Mouse (Mus musculus) kidney, adult 18-20 months (tissue): ENCODE data around the gene Cd300lg.
A peak's percentile ranks its signal among the peaks of the same experiment; 100 is the strongest.

ENCODE experiments used
- DNase-seq: peaks from one replicate; pipeline ENCODE4 v3.0.0; 2021

Cd300lg gene

DNA sequence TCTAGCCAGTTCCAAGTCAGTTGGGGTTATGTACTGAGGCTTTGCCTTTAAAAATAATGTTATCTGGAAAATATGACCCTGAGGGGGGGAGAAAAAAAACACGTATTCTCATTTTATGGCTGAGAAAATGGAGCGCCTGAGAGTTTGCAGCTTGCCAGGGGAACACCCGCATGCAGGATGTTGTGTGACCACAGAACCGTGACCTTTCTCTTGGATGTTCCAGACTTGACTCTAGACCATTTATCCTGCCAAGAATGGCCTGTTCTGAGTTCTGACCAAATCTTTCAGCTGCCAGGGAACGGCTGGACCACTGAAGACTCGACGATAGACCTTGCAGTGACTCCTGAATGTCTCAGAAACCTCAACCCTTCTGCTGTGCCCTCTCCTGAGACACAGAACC is 11.9 kb downstream of the Cd300lg start:
- peak; percentile 55 for DNase-seq

DNA sequence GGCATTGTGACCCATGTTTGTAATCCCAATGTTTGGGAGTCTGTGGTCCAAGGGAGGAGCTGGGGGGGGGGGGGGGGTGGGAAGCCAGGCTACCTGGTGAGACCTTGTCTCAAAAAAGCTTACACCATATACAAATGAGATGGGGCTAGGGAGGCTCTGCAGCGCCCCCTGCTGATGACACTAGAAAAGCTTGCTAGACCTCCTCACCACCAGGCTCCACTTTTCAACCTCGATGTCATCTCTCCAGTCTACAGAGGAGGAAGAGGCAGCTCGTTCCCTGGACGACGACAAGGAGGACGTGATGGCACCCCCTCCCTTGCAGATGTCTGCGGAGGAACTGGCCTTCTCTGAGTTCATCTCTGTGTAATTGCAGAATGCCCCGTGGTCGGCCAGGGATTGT is 12.5 kb downstream of the Cd300lg start:
- peak; percentile 61 for DNase-seq

DNA sequence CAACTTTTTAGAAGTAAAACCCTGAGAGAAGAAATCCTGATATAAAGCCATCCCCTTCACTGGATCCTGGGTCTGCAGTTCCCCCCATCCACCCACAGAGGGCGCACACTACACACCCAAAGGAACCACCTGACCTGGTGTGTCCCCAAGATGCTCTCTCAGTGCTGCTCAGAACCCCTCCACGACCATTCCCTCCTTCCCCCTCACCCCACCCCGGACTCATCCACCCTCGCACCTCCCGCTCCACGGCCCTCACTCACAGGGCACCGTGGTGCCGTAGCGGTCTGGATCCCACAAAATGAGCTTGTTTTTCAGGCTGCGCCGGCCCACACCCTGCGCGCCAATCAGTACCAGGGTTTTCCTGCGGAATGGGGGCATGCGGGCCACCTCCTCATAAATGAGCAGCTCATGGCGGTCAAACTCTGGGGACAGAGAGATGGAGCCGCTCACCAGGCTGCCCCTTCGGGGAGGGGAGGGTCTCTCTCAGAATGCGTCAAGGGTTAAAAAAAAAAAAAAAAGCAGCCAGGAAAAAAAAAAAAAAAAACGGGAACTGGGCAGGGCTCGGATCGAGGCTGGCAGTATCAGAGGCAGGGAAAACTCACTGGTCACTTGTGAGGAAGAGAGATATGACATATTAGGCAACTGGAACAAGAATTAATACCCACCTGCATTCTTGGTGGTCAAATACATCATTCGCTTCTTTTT is 20.1 kb downstream of the Cd300lg start:
- DNase-seq: peak; percentile 80

DNA sequence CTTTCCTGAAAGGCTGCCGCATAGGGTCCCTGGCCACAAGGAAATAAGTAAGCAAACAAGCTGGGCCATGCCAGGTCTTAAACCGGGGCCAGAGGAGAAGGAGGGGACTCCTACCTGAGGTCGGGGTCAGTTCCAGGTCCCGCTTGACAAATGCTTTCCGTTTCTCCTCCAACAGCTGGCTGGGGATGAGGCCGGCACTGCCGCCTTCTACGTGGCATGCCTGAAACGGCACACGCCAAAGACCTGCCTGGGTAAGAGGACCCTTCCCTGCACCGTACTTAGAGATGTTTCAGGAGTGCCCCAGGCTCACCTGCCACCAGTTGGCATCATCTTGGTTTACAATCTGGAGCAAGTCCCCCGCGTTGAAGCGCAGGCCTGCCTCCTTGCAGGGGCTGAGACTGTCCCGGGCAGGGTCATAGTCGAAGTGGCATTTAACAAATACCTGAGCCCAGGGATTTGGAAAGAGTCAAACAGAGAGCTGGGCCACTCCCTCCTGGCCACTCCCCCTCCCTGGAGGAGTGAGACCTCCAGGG is 20.7 kb downstream of the Cd300lg start:
- peak; percentile 14 for DNase-seq

DNA sequence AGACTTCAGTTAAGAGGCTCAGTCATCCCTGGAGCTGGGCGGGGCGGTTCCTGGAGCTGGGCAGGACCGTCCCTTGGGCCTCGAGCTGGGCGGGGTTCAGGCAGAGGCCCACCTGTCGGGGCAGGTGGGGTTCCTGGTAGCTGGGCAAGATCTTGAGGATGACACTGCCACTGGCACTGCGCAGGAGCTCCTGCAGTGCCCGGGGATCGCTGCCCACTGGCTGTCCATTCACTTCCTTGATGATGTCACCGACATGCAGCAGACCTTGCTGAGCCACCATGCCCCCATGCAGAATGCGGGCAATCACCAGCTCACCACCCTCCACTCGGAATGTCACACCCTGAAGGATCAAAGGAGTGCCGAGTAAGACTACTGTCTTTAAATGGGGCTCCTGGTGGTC is 21.8 kb downstream of the Cd300lg start:
- no peak for DNase-seq

DNA sequence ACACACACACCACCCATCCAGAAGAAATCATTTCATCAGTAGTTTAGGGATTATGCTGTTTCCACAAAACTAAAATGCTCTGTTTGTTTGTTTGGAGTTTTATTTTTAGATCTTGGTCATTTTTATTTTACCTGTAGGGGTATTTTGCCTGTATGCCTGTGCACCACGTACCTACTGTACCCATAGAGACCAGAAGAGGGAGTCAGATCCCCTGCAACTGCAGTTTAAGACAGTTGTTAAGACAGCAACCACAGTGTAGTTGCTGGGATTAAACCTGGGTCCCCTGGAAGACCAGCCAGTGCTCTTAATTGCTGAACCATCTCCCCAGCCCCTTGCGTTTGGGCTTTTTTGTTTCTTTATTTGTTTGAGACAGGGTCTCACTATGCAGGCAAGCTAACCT is 27.7 kb downstream of the Cd300lg start:
- DNase-seq: no peak

DNA sequence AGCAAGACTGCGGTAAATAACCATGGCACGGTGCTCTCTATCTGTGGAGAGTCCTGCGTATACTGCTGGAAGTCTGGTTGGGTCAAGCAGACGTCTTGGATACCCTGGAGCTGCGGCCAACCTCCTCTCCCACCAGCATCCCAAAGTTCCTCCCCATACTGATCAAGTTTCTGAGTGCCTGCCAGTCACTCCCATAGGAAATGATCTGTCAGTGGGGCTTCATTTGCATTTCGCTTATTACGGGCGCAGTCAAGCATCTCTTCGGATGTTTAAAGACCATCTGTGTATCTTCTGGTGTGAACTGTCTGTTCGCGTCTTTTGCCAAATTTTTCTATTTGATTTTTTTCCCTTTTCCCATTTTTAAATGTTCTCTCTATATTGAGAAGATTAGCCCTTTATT is 28.3 kb downstream of the Cd300lg start:
- DNase-seq: no peak

DNA sequence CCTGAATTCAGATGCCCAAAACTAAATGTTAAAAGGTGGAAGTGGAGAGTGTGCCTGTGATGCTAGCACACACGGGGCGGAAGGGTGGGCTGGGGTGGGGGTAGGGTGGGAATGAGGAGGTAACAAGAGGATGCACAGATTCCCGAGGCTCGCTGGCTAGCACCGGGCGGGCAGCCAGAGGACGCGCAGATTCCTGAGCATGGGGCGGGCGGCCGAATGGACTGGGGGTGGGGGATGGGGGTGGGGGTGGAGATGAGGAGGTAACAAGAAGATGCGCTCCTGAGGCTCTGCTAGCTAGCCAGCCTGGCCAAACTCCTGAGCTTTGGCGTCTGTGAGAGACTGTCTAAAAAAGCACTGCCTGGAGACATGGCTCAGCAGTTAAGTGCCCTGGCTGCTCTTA is 29.1 kb downstream of the Cd300lg start:
- DNase-seq: no peak

DNA sequence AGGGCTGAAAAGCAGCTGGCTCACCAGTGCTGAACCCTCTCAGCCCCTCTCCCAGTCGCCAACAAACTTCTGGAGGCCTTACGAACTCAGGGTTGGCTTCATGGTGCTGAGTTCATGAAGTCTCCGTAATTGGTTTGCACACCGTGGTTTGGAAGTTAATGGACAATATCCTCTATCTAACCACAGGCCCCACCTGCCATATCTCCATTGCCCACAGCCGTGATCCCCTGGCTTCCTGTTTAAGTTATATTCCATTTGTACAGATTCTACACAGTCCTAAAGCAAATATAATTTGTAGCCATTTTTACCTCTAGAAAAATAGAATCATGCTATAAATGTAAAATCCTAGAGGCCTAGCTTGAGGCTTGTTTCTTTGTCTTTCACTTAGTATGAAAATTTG is 31.4 kb downstream of the Cd300lg start:
- DNase-seq: no peak

DNA sequence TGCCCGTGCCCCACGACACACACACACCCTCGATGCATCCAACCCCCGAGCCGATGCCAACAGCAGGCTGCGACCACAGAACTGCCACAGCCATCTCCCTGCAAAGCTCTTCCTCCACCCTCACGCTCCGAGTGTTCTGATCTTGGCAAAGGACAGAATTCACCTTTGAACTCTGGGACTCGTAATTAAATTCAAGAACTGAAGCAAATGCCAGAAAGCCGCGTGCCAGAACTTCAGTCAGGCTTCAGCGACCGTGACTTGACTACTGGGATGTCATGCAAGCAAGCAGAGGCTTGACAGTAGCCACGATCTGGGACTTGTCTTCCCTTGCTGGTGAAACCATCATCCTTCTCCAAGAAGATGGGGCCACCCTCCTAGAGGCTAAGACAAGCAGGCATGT is 32.4 kb downstream of the Cd300lg start:
- DNase-seq: peak; percentile 49

DNA sequence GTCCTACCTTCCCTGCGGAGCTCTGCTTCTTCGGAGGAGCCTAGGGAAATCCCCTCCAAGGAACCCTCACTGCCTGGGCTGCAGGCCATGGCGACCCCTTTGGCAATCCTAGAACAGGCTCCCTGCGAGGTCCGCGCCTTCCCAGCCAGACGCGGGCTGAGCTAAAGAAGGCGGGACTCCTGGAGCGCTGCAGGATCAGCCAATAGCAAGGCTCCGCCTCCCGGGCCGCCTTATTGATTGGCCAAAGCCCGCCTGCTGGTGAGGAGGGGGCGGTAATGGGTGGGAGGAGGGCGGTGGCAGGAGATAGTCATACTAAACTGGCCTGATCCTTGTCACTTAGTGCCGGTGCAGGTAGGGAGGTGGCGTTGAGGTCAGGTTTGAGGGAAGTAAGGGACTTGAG is 41.0 kb downstream of the Cd300lg start:
- DNase-seq: peak; percentile 45

DNA sequence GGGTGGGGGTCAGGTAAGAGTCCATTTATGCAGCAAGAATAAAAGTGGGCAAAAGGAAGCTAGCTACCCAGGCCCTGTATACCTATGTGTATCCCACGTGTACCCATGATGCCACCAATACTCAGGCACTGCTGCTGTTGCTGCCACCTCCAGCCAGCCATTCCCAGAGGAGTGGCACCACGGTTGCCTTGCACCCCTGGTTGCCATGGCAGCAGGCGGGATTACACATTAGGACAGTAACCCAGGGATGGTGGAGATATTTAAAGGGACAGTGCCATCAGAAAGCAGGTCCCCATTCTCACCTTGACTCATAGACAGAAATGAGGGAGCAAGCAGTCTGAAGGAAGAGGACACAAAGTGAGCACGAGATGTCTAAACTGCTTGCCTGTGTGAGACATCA is 41.9 kb downstream of the Cd300lg start:
- DNase-seq: no peak

DNA sequence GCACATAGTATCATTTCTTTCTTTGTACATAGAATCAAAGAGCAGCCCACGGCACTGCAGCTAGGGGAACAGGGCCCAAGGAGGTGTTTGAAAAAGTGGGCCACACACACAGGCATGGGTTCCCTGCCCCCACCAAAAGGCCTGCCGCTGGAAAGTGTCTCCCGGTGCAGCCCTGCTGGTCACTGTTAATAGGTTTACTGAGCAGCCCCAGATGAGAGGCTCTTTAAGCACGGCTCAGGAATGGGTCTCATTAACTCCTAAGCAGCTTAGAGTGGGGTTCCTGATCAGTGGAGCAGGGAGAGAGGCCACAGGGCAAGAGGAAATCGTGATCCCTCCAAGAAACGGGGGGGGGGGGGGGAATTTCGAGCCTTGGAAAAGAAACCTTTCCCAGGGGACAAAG is 42.9 kb downstream of the Cd300lg start:
- no peak for DNase-seq

DNA sequence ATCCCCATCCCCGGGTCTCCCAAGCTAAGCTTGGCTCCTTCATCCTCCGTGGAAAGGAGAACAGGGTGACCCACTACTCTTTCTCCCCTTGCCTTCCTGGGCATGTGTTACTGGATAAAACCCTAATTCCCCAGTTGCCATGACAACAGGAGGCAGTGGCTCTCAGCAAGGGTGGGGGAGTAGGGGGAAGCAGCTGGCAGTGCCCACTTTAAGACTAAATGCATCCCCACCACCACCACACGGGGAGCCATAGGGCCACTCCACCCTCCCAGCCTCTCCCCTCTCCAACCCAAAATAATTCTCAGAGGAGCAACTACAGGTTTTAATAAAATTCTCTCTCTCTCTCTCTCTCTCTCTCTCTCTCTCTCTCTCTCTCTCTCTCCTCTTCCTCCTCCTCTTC is 45.0 kb downstream of the Cd300lg start:
- DNase-seq: no peak

DNA sequence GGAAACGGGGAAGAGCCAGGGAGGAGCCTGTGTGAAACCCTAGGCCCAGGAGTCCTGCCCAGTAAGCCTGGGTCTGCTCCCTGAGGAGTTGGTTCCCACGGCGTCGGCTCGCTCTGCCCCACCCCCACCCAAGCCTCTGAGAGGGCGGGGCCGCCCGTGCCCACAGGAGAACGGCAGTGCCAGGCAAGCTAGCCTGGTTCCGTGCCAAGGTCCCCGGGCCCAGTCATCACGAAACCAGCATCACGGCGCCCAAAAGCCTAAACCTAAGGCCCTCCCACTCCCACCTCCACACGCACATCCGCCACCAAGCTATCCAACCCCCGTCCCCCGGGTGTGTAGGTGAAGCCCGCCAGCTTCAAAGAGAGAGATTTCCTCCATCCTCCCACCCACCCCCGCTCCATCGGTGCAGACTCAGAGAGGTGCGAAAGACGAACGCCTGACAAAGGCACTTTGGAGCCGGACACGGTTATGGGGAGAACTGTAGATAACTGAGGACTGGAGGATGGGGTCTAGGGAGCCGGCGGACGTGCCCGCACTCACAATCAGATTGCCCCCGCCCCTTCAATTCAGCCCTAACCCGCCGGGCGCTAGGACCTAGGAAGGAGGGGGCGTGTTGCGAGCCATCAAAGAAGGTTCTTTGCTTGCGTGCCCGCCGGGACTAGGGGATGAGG is 45.9 kb downstream of the Cd300lg start:
- DNase-seq: peak; percentile 69

DNA sequence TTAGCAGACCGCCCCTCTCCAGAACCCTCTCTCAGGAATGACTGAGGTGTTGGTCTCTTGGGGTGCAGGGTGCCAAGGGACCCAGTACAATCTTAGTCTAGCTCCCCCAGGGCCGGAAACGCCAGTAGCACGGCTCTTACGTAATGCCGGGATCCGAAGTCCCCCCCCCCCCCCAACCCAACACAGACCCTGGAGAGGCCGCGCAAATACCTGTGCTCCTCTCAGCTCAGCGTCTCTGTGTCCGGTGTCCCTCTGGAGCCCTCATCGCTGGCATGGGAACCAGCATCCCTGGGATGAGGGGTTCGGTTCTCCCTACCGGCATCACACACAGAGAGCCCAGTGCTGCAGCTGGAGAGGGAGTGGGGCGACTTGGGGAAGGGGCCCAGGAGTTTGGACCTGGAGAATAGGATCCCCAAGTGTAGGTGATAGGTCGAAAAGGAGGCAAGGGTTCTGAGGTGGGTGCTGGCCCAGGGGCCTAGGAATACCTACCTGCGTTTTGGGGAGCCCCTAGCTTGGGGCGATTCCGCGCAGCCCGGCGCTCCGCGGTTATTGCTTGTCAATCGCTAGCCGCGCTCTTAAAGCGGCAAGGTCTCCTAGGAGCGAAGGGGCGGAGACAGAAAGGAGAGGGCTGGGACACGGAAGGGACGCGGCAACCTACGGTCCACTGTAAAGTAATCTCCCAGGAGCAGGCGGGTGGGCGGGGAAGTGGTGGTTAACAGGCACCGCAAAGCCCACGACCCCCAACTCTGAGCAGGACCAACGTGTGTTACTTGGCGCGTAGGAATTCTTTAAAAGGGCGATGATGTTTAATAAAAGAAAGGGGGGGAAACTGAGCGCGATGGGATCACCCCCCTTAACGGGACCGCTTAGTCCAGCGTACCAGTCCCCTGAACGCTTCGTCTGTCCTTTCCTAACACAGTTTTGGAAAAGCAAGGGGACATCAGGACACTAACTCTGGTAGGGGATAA is 46.9 kb downstream of the Cd300lg start, which contains the start of gene Mpp2:
Gene Mpp2 (minus strand): TSS at position 585 of the 968 bp plus-strand sequence.
- DNase-seq: peak; percentile 69

DNA sequence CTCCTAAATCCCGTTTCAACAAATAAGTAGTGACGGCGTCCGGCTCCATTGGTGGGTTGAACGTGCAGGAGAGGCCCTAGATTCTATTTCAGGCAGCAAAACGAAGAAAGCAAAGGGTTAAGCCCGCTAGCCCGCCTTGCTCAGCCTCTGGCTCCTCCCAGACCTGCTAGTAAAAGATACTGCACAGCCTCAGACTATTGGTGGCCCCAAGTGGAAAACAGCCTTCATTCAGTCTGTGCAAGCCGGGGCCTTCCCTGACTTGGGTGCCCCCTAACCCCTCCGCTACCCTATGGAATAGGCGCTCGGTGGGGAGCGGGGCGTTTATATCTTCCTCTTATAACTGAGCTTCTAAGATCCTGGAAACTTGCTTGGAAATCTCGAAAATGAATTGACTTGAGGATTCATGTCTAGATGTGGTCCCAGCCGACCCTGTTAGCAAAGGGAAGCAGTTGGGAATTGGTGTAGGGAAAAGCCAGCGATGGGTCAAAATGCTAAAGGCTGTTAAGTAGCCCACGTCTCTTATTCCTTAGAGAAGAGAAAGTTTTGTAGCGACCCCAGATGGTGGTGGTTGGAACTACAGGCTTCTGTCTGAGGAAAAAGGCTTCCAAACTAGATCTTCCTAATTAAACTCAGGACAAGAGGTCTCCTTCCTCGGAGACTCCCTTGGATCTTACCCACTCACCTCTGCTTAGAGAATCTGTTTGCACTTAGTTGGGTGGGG is 47.9 kb downstream of the Cd300lg start:
- DNase-seq: peak; percentile 60

DNA sequence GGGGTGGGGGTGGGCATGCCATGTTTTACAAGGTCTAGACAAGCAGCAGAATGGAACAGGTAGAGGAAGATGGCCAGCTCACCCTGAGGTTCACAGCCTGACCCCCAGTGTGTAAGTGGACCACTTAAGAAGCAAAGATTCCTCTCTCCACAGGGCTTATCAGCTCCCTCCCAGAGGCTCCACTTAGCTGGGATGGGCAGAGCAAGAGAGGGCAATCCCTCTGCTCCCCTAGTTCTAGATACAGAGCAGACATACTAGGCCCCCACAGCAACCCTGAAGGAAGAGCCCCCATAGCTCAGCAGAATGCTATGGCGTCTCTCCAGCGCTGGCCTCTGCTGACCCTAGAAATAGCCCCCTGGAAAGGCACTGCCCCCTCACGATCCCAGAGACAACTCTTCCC is 54.4 kb downstream of the Cd300lg start:
- DNase-seq: no peak

DNA sequence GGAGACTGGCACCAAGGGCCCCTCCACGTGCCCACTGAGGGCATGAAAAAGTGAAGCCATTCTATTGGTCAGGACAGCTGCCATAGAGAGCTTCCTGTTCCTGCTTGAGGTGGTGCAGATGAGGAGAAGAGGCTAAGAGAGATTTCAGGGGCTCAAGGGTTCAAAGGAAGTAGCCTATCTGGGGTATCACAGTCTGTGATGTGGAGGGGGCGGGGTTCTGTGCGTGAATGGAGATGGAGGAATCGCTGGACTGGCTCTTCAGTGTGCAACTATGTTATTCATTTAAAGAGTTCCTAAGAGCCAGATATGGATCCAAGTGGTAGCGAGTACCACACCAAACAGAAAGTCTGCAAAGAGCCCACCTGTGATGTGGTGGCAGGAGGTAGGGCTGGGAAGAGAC is 55.1 kb downstream of the Cd300lg start:
- DNase-seq: no peak

DNA sequence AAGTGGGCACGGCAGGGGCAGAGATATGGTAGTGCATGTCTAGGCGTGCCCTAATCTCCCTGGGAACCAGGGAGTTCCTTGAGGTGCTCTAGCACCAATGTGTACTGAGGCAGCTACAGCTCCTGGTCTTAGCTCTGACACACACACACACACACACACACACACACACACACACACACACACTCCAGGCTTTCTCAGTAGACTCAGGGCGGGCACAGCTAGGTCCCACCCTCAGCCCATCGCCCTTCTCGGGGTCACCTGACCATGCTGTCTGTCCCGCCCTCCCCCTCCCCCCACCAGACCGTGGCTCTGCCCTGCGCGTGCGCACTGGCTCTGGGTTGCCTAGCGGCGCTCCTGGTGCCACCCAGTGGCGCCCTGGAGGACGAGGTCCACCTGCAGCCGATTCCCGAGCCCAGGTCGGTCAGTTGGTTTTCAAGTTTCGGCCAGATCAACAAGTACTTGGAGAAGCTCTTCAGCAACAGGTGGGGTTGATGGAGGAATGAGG is 55.6 kb downstream of the Cd300lg start:
- peak; percentile 69 for DNase-seq

DNA sequence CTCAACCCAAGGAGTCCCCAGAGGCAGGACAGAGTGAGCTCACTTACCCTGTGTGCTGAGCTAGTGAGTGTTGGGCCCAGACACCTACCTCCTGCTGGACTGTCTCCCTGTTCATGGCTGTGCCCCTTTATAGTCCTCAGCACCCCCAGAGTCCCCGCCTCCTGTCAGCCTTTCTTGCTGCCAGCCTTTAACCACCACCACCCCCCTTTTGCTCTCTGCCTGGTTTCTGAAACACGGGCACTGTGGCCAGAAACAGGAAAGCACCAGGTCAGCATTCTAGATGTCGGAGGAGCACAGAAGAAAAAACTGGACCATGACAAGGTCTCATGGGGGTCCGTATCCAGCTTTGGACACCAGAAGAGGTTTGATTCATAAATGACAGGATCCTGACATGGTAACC is 59.9 kb downstream of the Cd300lg start, which contains the start of gene Ppy:
Gene Ppy (minus strand): TSS at position 101 of the 400 bp plus-strand sequence.
- no peak for DNase-seq
